Mouse (Mus musculus): ENCODE results near the gene Sox9. TPM values are rescaled to one million over a fixed set of nuclear protein-coding genes. Genes with fewer than 3 reads are reported as not detected.

The Sox9 gene
- not detected in 2 replicates for polyA plus RNA-seq (2012; ENCODE audit: insufficient read depth, insufficient read length, low replicate concordance, missing spikeins)

- WGBS, result 2% methylated on average over 15 of the region's 15 CpGs
- Histone ChIP-seq H3K4me3 (ENCODE audit: insufficient read depth, low read depth, low read length) (peak within 1 kb of the TSS; percentile 47), H3K4me1 (ENCODE audit: control insufficient read depth, insufficient read depth, low read length) (peaks cover 33% of the 10 kb centered on the region), H3K27ac (ENCODE audit: insufficient read depth, low read depth, low read length) (no peak within 1 kb of the TSS)
- TF ChIP-seq POLR2A (IDR thresholded peaks at IDR 0.05; ENCODE audit: insufficient read depth, low read depth, low read length) (peak; percentile 38; the same call in 1 of the 2 replicates), CTCF (IDR thresholded peaks at IDR 0.05; ENCODE audit: insufficient read depth, low read depth, low read length) (no peak)
Observed at GRCm38 (mm10) chr11:112781994-112782356, at the start of gene Sox9. Gene Sox9 (plus strand): TSS chr11:112782224.

- no peak for TF ChIP-seq POLR2A (IDR thresholded peaks at IDR 0.05; ENCODE audit: insufficient read depth, low read depth, low read length)
- no peak for TF ChIP-seq CTCF (IDR thresholded peaks at IDR 0.05; ENCODE audit: insufficient read depth, low read depth, low read length)
- WGBS, result 30% methylated on average over 7 of the region's 7 CpGs
- no peak overlapping the region for H3K27ac ChIP-seq (ENCODE audit: insufficient read depth, low read depth, low read length)
- H3K4me1 ChIP-seq (ENCODE audit: control insufficient read depth, insufficient read depth, low read length), result no peaks in the 10 kb centered on the region
- H3K4me3 ChIP-seq (ENCODE audit: insufficient read depth, low read depth, low read length), result no peak overlapping the region
Observed at GRCm38 (mm10) chr11:112732401-112732800, 49.6 kb upstream of the Sox9 start.

GRCm38 (mm10) chr11:112737071-112737470 lies 45.0 kb upstream of the Sox9 start:
- Histone ChIP-seq H3K27ac (ENCODE audit: insufficient read depth, low read depth, low read length) (no peak overlapping the region), H3K4me3 (ENCODE audit: insufficient read depth, low read depth, low read length) (no peak overlapping the region), H3K4me1 (ENCODE audit: control insufficient read depth, insufficient read depth, low read length) (no peaks in the 10 kb centered on the region)
- no peak for TF ChIP-seq POLR2A (IDR thresholded peaks at IDR 0.05; ENCODE audit: insufficient read depth, low read depth, low read length)
- TF ChIP-seq CTCF (IDR thresholded peaks at IDR 0.05; ENCODE audit: insufficient read depth, low read depth, low read length), result no peak
- 92% methylated on average over 5 of the region's 5 CpGs for WGBS

GRCm38 (mm10) chr11:112739681-112740080 lies 42.3 kb upstream of the Sox9 start:
- H3K4me1 ChIP-seq (ENCODE audit: control insufficient read depth, insufficient read depth, low read length), result no peaks in the 10 kb centered on the region
- no peak for TF ChIP-seq CTCF (IDR thresholded peaks at IDR 0.05; ENCODE audit: insufficient read depth, low read depth, low read length)
- TF ChIP-seq POLR2A (IDR thresholded peaks at IDR 0.05; ENCODE audit: insufficient read depth, low read depth, low read length), result no peak
- no peak overlapping the region for H3K27ac ChIP-seq (ENCODE audit: insufficient read depth, low read depth, low read length)
- H3K4me3 ChIP-seq (ENCODE audit: insufficient read depth, low read depth, low read length), result no peak overlapping the region
- WGBS, result 83% methylated on average over 1 of the region's 1 CpGs

GRCm38 (mm10) chr11:112756516-112756915 lies 25.5 kb upstream of the Sox9 start:
- no peak for TF ChIP-seq CTCF (IDR thresholded peaks at IDR 0.05; ENCODE audit: insufficient read depth, low read depth, low read length)
- TF ChIP-seq POLR2A (IDR thresholded peaks at IDR 0.05; ENCODE audit: insufficient read depth, low read depth, low read length), result no peak
- no peaks in the 10 kb centered on the region for H3K4me1 ChIP-seq (ENCODE audit: control insufficient read depth, insufficient read depth, low read length)
- no peak overlapping the region for H3K27ac ChIP-seq (ENCODE audit: insufficient read depth, low read depth, low read length)
- WGBS, result 43% methylated on average over 4 of the region's 4 CpGs
- H3K4me3 ChIP-seq (ENCODE audit: insufficient read depth, low read depth, low read length), result no peak overlapping the region

GRCm38 (mm10) chr11:112758056-112758455 lies 24.0 kb upstream of the Sox9 start:
- no peak for TF ChIP-seq POLR2A (IDR thresholded peaks at IDR 0.05; ENCODE audit: insufficient read depth, low read depth, low read length)
- Histone ChIP-seq H3K27ac (ENCODE audit: insufficient read depth, low read depth, low read length) (no peak overlapping the region), H3K4me1 (ENCODE audit: control insufficient read depth, insufficient read depth, low read length) (no peaks in the 10 kb centered on the region), H3K4me3 (ENCODE audit: insufficient read depth, low read depth, low read length) (no peak overlapping the region)
- 83% methylated on average over 9 of the region's 9 CpGs for WGBS

- H3K4me3 ChIP-seq (ENCODE audit: insufficient read depth, low read depth, low read length), result no peak overlapping the region
- TF ChIP-seq CTCF (IDR thresholded peaks at IDR 0.05; ENCODE audit: insufficient read depth, low read depth, low read length), result no peak
- TF ChIP-seq POLR2A (IDR thresholded peaks at IDR 0.05; ENCODE audit: insufficient read depth, low read depth, low read length), result no peak
- H3K27ac ChIP-seq (ENCODE audit: insufficient read depth, low read depth, low read length), result no peak overlapping the region
- no peaks in the 10 kb centered on the region for H3K4me1 ChIP-seq (ENCODE audit: control insufficient read depth, insufficient read depth, low read length)
- 90% methylated on average over 4 of the region's 4 CpGs for WGBS
Observed at GRCm38 (mm10) chr11:112766956-112767355, 15.1 kb upstream of the Sox9 start.

GRCm38 (mm10) chr11:112767531-112768041 lies 14.4 kb upstream of the Sox9 start:
- TF ChIP-seq POLR2A (IDR thresholded peaks at IDR 0.05; ENCODE audit: insufficient read depth, low read depth, low read length) (no peak), CTCF (IDR thresholded peaks at IDR 0.05; ENCODE audit: insufficient read depth, low read depth, low read length) (no peak)
- Histone ChIP-seq H3K4me1 (ENCODE audit: control insufficient read depth, insufficient read depth, low read length) (no peaks in the 10 kb centered on the region), H3K4me3 (ENCODE audit: insufficient read depth, low read depth, low read length) (no peak overlapping the region), H3K27ac (ENCODE audit: insufficient read depth, low read depth, low read length) (no peak overlapping the region)
- WGBS, result 89% methylated on average over 15 of the region's 15 CpGs

GRCm38 (mm10) chr11:112772791-112773355 lies 9.2 kb upstream of the Sox9 start:
- Histone ChIP-seq H3K4me3 (ENCODE audit: insufficient read depth, low read depth, low read length) (no peak overlapping the region), H3K27ac (ENCODE audit: insufficient read depth, low read depth, low read length) (no peak overlapping the region), H3K4me1 (ENCODE audit: control insufficient read depth, insufficient read depth, low read length) (peaks cover 7% of the 10 kb centered on the region)
- WGBS, result 20% methylated on average over 11 of the region's 11 CpGs
- TF ChIP-seq POLR2A (IDR thresholded peaks at IDR 0.05; ENCODE audit: insufficient read depth, low read depth, low read length), result no peak
- no peak for TF ChIP-seq CTCF (IDR thresholded peaks at IDR 0.05; ENCODE audit: insufficient read depth, low read depth, low read length)
